Mouse (Mus musculus) left cerebral cortex, adult 8-10 months (tissue): Measurements from ENCODE around the gene Tmem120b. TPM values are rescaled to one million over a fixed set of nuclear protein-coding genes. Genes with fewer than 3 reads are reported as not detected.

ENCODE experiments used
- DNase-seq, 2 experiments: peaks; one replicate each; pipeline ENCODE4 v3.0.0; 2022; ENCODE audit warnings: low spot score in 2 of 2
- total RNA-seq, 4 experiments: library from RNA; stranded (reverse); gene quantifications; 2 replicates each; pipeline ENCODE4 v1.2.4; 2022

Tmem120b gene
- total RNA-seq: 10 to 100 TPM; 13.8 to 16.4 (median 16.0) TPM

DNA sequence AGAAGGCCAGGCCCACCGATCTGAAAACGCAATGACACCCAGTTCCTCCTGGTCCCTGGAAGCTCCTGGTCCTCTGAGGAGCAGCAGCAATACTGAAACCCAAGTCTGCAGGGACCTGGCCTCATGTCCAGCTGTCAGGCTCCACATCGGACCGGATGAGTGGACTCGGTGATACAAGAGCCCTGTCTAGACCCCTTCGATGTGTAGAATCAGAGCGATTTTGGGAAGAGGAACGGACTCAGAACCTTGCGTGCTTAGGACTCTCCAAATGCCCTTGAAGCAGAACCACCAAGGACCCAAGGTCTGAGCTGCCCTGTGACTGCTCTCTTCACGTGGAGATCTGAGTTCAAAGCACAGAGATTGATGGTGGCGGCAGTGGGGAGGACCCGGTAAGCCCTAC lies at the start of gene Tmem120b:
Gene Tmem120b, plus strand, starts transcription at position 301 of the 400 bp plus-strand sequence.
- DNase-seq: no peak

GRCm38 (mm10) chr5:123019336-123020016 lies 48.7 kb upstream of the Tmem120b start:
- no peak for DNase-seq

DNA sequence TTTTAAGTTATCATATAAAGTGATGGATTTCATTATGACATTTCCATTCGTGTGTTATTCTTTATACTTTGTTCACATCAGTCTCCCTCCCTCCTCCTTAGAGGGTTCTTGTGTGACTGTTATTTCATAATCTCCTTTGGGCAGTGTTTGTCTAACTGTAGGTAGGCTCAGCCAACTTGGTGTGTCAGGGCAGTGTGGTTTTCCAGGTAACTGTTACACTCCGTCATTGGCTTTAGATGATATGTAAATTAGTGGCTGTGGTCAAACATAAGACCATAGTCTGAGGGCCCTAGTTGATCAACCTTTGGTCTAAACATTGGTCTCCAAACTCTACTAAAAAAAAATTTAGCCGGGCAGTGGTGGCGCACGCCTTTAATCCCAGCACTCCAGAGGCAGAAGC lies 47.8 kb upstream of the Tmem120b start:
- DNase-seq: no peak

GRCm38 (mm10) chr5:123021438-123021837 lies 46.8 kb upstream of the Tmem120b start:
- DNase-seq: no peak

- DNase-seq: no peak
Measured at GRCm38 (mm10) chr5:123023049-123023448, 45.2 kb upstream of the Tmem120b start.

DNA sequence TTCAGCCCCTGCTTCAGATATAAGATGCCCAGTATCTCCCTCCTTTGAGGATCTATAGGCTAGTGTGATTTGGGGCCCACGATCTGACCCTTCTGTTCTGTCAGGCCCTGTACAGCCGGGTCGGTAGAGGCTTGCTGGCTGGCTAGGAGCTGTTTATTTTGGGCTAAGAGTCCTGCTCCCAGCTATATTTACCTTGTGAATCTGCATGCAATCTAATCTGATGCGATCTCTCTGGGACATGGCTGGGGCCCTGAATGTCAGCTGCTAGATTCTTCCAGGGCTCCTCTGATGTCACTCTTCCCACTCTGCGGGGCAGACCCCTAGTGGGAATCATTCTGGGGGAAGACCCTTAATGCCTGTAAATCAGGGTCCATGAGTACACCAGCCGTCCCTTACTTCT lies 43.9 kb upstream of the Tmem120b start:
- DNase-seq: no peak

GRCm38 (mm10) chr5:123024965-123025573 lies 43.1 kb upstream of the Tmem120b start:
- no peak for DNase-seq

GRCm38 (mm10) chr5:123026414-123026813 lies 41.8 kb upstream of the Tmem120b start:
- DNase-seq: no peak

GRCm38 (mm10) chr5:123027436-123027835 lies 40.8 kb upstream of the Tmem120b start:
- no peak for DNase-seq

DNA sequence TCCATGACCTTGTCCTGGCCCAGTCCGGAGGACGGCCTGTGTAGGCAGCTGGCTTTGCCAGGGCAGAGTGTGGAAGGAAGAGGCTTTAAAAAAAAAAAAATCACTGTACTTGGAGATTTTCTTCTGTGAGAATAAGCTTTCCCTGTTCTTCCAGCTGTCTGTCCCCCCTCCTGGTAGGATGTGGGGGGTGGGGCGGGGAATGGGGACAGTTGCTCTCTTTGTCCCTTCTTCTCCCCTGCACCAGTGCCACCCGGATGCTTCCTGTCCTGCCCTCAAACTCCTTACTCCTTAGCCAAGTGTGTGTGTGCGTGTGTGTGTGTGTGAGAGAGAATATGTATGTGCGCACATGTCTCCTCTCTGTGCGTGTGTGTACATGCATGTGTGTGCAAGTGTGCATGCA lies 38.5 kb upstream of the Tmem120b start:
- no peak for DNase-seq

- DNase-seq: no peak
Measured at GRCm38 (mm10) chr5:123031312-123031711, 36.9 kb upstream of the Tmem120b start.

GRCm38 (mm10) chr5:123033646-123034160 lies 34.5 kb upstream of the Tmem120b start:
- DNase-seq: no peak

DNA sequence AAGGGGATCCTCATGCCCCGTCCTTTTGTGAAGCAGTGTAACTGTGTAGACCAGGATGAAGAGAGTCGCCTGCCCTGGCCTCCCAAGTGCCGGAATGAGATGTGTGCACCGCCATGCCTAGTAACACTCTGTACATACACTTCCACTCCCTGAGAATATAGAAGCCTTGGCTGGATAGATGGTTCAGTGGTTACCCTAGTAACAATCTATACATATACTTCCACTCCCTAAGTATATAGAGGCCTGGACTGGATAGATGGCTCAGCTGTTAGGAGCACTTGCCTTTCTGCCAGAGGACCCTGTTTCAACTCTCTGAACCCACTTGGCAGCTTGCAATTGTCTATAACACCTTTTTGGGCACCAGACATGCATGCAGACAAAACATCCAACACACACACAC lies 33.1 kb upstream of the Tmem120b start:
- DNase-seq: no peak

GRCm38 (mm10) chr5:123035564-123035963 lies 32.7 kb upstream of the Tmem120b start:
- no peak for DNase-seq

- DNase-seq: no peak
Measured at GRCm38 (mm10) chr5:123038115-123038514, 30.1 kb upstream of the Tmem120b start.

GRCm38 (mm10) chr5:123039120-123039752 lies 29.0 kb upstream of the Tmem120b start:
- DNase-seq: no peak

- no peak for DNase-seq
Measured at GRCm38 (mm10) chr5:123040796-123041195, 27.4 kb upstream of the Tmem120b start.

DNA sequence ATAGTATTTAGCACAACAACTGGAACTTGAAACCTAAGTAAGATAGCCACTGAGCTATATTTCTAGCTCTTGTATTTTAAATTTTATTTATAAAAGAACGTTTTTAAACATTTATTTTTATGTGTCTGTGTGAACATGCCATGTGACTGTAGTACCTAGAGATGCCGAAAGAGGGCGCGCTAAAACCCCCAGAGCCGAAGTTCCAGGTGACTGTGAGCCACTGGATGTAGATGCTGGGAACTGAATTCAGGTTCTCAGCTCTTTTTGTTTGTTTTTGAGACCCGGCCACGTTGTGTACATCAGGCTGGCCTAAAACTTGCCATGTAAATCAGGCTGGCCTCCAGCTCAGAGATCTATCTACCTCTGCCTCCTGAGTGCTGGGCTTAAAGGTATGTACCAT lies 24.4 kb upstream of the Tmem120b start:
- DNase-seq: no peak

DNA sequence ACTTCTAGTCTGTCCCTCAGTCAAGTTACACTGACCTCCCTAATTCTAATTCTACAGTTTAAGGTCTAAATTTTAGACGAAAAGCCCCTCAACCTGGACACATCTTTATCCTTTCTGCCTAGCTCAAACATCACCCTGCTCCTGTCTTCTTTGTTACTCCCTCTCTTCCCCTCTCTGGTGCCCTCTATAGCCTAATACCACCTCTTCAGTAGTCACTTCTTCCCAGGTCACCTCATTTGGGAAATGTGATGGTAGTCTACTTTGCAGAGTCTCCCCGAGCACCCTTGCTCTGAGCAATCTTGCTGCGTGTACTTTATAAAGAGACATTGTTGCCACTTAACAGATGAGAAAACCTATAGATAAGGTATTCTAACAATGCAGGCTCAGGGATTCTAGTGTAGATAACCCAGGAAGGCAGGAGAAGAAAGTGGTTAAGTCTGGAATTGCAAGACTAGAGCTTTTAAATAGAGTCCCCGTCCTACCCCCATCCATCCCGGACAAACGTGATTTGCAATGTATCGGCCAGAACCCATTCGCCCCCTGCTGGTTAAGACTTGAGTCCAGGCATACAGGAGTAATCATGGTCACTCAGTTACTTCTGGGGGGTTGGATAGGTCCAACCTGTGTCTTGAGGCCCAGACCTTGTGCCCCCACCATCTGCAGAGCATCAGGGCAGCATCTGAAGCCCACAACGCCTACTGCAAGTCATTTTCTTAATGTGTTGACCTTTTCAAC lies 22.5 kb upstream of the Tmem120b start:
- no peak for DNase-seq

GRCm38 (mm10) chr5:123046916-123047315 lies 21.3 kb upstream of the Tmem120b start, which contains the start of gene Morn3:
Morn3 (minus strand) TSS chr5:123047016.
- DNase-seq: no peak

DNA sequence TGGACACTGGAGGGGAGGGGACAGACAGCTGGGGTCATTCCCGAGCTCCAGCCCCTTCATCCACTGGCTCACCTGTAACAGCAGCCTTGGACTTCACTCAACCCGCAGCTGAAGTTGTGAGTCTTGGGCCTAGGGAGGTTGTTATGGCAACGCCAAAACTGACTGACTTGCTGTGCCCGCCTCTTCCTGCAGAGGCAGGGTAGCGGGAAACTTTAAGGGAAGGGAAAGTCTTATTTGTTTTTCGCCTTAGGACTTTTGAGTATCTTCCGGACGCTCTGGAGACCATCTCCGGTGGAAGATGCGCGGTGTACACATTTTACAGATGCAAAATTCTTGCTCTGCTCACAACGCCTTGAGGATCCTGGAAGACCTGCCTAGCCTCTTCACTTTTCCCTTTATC lies 18.9 kb upstream of the Tmem120b start:
- DNase-seq: no peak

GRCm38 (mm10) chr5:123050918-123051317 lies 17.3 kb upstream of the Tmem120b start:
- DNase-seq: no peak
